Mouse (Mus musculus): ENCODE data around the gene Elmo1.

Elmo1 gene

DNA sequence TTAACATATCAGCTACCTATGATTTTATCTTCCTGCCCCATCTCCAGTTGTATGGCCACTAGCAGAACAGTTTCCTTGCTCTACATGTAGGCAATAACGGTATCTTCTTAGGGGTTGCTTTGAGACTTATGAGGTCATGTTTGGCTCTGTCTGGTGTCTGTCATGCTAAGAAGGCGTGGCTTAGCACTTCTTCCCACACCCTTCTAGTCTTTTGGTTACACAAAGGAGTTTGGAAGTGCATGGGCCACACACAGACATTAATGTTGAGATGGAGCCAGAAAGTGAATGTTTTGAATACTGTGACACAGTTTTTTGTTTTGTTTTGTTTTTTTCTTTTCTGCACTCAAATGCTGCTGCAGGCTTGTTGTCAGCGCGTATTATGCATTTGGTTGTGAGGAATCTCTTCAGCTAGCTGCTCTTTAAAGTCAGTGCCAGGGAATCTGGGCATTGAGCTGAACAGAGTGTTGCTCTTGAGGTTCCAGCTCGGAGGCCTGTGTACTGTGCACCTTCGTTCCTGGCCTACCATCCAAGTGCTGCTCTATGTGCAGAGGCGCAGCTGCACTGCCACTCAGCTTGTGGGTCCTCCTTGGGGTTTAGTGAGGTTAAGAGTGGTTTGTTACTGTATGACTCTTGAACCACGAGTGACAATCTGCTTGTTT is 31.1 kb downstream of the Elmo1 start:
- DNase-seq (ENCODE audit: low read depth, low spot score), result no peak

DNA sequence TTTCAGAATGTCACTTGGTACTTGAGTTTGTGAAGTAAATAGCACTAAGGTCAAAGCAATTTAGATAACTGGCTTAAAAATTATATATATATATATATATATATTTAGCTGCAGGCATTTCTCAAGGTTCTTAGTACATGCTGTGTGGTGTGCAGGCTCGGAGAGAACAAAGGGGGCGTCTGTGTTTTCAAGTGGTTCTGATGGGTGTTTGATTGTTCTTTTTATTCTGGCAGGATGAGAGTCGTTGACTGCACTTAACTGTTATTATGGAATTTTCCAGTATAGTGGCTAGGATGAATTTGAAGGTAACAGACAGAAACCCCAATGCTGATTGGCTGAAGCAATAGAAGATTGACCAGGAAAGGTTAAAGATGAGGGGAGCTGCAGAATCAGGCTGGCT is 33.6 kb downstream of the Elmo1 start:
- no peak for DNase-seq (ENCODE audit: low read depth, low spot score)

DNA sequence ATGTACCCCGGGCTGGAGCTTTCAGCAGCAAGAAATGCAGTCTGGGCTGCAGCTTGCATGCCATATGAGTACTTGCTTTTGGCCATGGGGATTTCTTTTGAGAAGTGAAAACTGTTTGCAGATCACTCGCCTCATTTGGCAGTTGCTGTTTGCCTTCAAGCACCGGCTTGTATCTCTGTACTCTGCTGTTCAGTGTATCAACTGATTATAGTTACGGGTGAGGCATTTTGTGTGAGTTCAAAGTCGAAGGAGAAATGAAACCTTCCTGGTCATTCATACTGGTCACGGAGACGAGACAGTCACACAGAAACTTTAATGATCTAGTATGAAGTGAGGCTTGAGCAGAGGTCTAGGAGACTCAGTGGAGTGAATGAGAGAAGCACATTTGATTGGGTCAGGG is 34.6 kb downstream of the Elmo1 start:
- no peak for DNase-seq (ENCODE audit: low read depth, low spot score)

- DNase-seq (ENCODE audit: low read depth, low spot score), result no peak
Observed at GRCm38 (mm10) chr13:20125845-20126244, 35.4 kb downstream of the Elmo1 start.

DNA sequence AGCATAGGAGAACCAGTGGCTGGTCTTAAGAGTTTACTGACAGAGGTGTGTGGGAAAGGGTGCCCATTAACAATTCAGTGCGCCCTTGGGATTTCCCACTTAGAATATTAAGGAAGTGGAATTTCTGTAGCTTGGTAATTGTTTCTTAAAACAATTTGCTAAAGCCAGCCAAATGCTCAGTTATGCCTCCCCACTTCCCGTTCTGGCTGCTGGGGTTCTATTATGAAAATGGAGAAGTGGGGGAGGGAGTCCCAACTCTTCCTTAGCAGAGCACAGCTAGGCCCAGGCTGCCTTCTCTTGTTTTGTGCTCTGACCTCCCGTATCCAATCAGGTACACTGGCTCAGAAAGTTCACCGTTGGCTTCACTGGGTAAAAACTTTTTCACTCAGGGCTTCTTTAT is 37.2 kb downstream of the Elmo1 start:
- no peak for DNase-seq (ENCODE audit: low read depth, low spot score)

DNA sequence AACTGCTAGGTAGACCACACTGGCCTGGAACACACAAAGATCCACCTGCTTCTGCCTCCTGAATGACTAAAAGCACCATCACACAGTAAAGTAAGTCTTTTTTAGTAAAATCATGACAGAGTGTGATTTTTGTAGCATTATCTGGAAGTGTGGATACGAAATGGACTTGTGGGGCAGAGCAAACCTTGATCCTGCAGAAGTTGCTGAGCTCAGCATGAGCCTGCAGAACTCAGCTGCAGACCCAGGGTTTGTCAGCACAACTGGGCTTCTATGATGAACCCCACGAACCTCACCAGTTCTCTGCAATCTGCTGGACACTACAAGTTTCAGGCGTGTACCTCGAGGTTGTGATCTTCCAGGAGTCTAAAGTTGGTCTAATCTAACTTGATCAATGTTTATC is 37.7 kb downstream of the Elmo1 start:
- DNase-seq (ENCODE audit: low read depth, low spot score), result no peak

DNA sequence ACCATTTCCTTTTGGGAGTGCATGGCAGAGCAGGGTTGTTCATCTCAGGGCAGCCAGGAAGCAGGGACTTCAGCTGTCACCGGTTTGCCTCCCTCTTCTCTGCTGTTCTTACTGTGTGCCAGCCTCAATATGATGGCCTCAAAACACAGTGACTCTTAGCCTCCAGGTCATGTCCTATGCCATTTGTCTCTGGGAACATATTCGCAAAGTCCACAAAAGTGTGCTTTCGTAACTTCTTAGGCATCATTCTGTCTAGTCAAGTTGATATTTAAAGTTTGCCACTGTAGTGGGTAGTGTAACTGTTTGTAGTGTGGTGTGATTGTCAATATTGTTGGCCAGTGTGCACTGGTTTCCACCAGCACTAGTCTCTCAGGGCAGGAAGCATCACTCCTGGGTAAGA is 40.3 kb downstream of the Elmo1 start:
- no peak for DNase-seq (ENCODE audit: low read depth, low spot score)

DNA sequence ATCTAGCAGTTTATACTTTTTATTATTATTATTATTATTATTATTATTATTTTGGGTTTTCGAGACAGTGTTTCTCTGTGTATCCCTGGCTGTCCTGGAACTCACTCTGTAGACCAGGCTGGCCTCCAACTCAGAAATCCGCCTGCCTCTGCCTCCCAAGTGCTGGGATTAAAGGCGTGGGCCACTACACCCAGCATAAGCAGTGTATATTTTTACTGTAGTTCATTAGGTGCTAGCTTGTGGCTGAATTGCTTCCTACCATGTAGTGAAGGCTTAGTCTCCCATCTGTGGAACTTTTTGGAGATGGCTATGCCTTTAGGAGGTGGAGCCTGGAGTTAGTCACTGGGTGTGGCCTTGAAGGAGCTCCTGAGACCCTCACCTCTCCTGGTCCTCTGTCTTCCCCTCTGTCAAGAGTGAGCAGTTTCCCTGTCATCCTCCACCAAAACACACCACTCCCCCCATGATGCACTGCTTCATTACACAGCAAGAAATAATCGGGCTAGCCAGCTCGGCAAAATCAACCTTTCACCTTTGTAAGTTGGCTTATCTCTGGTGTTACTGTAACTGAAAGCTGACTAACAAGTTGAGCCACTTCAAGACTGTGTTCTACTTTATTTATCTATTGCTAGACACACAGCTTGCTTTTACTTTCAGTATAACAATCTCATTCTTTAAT is 41.1 kb downstream of the Elmo1 start:
- no peak for DNase-seq (ENCODE audit: low read depth, low spot score)

DNA sequence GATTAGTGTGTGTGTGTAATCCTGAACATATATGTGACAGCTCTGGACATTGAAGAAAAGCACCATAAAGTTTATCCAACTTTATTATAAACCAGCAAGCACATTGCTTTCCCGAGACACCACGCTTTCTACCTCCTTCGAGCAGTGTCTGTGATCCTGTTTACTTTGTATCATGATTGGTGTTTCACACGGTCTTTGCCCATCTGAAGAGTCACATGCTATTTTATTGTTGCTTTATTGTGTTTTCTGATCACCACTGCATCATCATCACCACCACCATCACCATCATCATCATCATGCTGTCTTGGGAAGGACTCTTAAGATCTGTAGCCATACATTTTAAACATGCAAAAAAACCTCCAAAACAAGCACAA is 41.6 kb downstream of the Elmo1 start:
- DNase-seq (ENCODE audit: low read depth, low spot score), result no peak

DNA sequence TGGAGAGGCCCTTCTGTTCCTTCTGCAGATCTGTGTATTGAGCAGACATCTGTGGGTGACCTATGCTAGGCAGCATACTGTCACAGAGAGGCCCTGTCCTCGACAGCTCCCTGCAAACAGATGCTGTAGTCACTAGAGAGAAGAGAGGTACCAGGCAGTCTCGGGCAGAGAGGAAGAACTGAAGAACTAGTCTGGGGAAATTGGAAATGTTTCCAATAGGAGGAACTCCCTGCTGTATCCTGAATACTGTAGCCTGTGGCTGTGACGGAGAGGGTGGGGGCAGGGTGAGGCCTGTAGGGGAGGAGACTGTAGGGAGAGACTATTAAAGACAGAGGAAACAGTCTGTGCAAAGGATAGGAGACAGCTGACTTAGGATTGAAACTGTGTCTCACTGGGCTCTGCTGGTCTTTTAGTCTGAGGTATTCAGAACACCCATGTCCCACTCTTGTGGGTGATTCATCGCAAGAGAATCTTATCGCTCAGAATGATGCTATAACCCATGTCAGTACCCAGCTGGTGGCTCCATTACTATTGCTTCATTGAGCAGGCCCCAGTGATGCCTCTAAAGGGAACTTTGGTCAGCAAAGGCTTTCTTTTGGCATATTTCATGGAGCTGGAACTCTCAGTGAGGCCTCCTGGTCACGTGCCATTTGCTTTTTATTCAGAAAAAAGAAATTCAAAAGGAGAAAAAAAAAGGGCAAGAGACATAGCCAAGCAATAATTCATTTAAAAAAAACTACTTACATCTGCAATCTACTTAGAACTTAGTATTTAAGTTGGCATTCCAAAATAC is 43.4 kb downstream of the Elmo1 start:
- DNase-seq (ENCODE audit: low read depth, low spot score), result no peak

- no peak for DNase-seq (ENCODE audit: low read depth, low spot score)
Observed at GRCm38 (mm10) chr13:20134395-20135225, 44.2 kb downstream of the Elmo1 start.

GRCm38 (mm10) chr13:20136753-20137152 is 46.4 kb downstream of the Elmo1 start:
- no peak for DNase-seq (ENCODE audit: low read depth, low spot score)

DNA sequence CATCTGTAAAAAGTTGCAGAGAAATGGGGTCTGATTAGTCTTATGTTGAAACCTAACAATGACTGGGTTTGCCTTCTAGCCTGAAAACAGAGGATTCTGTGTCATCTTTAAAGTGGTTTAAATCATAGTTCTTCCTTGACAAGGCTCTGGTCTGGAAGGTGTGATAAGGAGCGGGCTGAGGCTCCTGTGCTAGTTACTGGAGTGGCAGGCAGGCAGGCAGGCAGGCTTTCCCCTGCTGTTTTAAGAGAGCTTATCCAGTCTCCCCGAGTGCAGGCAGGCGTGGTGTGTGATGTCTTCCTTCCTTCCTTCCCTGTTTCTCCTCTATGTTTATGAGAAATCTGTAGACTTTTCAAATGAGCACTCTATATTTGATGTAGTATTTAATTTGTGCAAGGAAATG is 48.1 kb downstream of the Elmo1 start:
- no peak for DNase-seq (ENCODE audit: low read depth, low spot score)

DNA sequence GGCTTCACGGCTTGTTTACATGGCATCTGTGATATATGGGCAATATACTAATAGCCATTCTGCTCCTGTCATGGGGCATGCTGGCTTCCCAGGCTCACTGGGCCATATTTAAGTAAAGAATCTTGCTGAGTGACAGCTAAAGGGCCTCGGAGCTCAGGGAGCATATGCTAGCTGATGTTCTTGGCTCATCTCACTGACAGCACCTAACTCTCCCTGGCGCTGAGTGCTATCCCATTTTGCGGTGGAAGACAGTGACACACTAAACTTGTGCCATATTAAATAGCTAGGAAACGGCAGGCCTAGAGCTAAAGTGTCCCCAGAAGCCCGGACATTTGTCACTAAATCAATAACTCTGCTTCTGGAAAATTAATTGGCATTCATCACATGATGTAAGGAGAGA is 48.7 kb downstream of the Elmo1 start:
- no peak for DNase-seq (ENCODE audit: low read depth, low spot score)

GRCm38 (mm10) chr13:20139825-20140665 is 49.6 kb downstream of the Elmo1 start:
- no peak for DNase-seq (ENCODE audit: low read depth, low spot score)

DNA sequence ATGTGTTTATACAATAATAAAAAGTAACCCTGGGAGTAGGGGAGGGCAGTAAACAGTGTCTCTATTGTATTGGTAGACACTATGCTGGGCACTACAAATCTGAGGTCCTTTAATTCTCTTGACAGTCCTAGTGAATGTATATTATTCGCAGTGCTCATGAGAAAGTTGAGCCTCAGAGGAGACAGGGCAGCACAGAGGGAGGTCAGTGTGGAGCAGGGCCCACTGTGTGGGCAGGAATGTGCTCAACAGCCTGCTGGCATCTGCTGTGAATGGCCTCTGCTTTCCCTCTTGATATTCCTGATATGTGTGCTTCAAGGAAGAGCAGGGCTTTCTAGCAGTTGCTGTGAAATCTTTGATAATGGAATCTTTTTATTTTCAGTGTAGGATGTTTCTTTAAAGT is 52.2 kb downstream of the Elmo1 start:
- no peak for DNase-seq (ENCODE audit: low read depth, low spot score)

DNA sequence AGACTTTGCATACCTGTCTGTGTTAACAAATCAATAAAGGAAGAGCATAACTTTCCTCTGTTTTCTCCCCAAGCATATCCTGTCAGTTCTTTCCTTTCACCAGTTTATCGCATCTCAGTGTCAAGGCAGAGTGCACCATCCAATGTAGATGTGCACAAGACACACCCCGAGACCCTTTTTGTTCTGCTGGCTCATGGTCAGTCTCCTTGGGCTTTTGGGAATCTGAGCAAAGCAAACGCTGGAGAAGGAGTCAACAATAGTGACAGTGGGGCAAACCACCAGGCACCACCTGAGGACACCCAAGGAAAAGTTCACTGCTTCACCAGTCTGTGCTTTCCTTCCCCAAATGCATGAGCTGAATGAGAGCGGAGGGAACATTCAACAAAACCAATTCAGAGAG is 56.5 kb downstream of the Elmo1 start:
- DNase-seq (ENCODE audit: low read depth, low spot score), result no peak

DNA sequence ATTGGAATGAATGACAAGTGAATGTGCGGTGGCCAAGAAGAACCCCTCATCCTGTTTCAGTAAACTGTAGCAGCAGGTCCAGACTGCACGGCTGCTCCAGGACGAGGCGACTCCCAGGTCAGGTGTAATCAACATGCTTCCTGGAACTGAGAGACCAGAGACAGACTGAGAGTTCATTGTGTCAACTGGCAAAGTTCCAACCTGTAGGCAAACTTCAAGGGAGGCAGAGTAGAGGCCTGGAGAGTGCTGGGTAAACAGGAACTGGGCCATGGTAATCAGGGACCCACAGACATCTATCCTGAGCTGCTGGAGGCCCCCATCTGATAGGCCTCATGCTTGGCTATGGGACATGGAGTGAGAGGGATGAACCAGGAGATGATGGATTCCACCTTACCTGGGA is 57.3 kb downstream of the Elmo1 start:
- DNase-seq (ENCODE audit: low read depth, low spot score), result no peak

- no peak for DNase-seq (ENCODE audit: low read depth, low spot score)
Observed at GRCm38 (mm10) chr13:20150130-20150835, 59.9 kb downstream of the Elmo1 start.

DNA sequence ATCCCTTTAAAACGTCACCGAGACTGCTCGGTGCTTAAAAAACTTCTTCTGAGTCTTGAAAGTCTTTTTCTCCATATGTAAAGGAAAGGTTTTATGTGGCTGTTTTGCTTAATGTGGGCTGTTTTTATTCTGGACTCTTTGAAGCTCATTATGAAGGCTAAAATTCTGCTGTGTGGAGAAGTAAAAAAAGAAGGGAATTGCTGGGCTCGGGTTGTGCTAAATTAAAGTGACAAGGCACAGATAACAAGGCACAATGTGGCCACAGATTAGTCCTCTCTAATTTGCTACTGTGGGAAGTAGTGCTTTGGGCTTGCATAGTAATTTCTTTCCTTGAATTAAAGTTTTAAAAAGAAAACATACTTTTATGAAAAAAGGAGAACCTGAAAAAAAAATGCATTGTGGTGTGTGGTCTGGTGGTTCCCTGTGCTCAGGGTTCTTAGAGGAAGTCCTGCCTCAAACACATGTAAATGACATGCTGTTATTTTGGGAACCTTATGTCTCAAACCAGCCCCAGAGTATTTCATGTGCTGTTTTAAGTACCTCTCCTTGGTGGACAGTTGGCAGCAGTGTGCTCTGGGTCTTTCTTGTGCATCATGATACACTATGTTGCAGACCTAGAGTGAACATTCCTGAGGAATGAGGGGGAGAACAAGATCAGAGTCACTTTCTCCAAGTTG is 61.0 kb downstream of the Elmo1 start:
- DNase-seq (ENCODE audit: low read depth, low spot score), result no peak

Measured in brain, embryonic 18.5 days (tissue).